Mouse (Mus musculus) lung, postnatal 36 days (tissue): Measurements from ENCODE around the gene Hspa12a.
"Not testable (repeated sequence)": the region's sequence is repeated elsewhere in the genome, so short reads cannot be mapped to it uniquely, and the experiment has no call there.

Experiments used
- DNase-seq: peaks from one replicate; pipeline ENCODE4 v3.0.0; 2022; ENCODE audit warnings: mixed read lengths

Gene Hspa12a

GRCm38 (mm10) chr19:58908018-58908417, 35.4 kb downstream of the Hspa12a start:
- DNase-seq = no peak

DNA sequence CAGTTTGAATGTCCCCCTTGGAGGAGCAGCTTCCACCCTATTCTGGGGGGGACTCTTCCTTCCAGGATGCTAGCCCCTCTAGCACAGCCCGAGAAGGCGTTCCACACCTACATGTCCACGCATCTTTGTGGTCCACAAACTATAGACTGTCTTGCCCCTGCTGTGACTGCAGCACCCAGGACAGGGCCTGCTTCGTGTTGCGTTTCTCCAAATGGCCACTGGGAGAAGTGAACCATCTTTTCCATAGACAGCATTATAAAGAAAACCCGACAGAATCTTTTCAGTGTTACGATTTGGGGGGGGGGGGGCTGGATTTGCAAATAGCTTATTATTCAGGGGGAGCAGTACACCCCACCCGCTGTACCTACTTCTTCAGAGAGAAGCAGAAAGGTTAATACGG, 36.8 kb downstream of the Hspa12a start:
- no peak for DNase-seq

DNA sequence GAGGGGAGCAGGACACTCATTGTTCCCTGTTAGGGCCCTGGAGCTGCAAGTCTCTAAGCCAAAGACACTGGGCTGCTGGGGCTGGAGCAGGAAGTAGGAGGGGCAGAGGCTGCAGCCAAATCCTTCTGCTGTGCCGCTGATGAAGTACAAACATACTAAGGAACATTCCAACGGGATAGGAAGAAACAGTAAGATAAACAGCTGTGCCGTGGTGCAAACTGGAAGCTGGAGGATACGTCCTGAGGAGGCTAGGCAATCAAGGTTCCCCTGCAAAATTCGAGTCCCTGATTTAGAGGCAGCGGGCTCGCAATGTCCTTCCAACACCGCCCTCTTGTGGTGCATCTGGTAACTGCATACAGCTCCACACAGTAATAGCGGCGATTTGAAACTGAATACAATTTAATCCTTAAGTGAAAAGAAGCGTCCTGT, 39.5 kb downstream of the Hspa12a start:
- peak; percentile 93 for DNase-seq

DNA sequence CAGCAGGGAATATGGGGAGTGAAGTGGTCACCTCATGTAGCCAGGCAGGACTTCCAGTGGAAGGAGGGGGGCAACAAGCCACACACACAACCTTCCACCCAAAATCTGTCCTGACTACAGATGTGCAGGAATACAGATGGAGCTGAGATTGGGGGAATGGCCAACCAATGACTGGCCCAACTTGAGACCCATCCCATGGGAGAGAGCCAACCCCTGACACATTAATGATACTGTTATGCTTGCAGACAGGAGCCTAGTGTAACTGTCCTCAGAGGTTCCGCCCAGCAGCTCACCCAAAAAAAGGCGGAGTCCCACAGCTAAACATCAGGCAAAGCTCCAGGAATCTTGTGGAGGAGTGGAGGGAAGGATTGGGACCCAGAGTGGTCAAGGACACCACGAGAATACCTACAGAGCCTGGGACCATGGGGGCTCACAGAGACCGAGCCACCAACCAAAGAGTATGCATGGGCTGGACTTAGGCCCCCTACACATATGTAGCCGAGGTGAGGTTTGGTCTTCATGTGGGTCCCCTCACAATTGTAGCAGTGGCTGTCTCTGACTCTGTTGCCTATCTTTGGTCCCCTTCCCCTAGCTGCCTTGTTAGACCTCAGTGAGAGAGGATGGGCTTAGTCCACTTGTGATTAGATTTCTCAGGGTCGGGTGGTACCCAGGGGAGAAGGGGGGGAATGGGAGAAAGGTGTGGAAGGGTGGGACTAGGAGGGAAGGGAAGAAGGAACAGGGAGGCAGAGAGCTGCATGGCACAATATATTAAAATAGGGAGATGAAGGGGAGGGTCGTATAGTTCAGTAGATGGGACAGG, 40.2 kb downstream of the Hspa12a start:
- no peak for DNase-seq

- DNase-seq = not testable (repeated sequence)
Observed at GRCm38 (mm10) chr19:58900471-58900870, 43.0 kb downstream of the Hspa12a start.

- no peak for DNase-seq
Observed at GRCm38 (mm10) chr19:58896216-58896615, 47.2 kb downstream of the Hspa12a start.

DNA sequence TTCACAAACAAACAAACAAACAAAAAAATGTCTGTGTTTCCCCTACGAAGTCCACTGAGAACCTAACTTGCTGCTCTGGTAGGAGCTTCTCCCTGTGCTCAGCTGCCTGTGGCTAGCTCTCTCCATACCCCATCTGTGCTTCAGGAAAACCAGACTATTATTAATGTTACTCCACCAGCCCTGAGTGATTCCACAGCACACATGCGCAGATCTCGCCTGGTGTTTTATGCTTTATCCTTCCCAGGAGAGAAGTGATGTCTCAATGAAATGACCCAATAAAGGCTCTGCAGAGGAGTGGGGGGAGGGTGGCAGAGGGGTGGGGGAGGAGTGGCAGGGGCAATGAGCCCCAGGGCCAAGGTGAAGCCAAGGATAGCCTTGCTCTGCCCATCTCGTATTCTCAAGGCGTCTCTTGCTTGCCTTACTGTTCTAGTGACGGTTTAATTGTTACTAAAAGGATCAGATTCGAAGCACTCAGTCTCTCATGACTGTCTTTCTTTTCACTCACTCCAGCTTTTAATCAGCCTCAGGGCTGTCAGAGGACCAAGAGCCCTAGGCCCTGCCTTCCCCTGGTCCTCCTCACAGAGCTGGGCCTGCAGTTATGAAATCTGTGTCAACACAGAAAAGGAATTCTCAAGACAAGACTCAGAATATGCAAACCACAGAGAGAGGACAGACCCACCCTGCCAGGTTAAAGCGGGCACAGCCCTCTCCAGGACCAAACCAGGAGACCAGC, 54.0 kb downstream of the Hspa12a start:
- DNase-seq = no peak

- DNase-seq = no peak
Observed at GRCm38 (mm10) chr19:58886467-58886866, 57.0 kb downstream of the Hspa12a start.

- no peak for DNase-seq
Observed at GRCm38 (mm10) chr19:58883451-58883850, 60.0 kb downstream of the Hspa12a start.

GRCm38 (mm10) chr19:58882336-58882735, 61.1 kb downstream of the Hspa12a start:
- DNase-seq = no peak

DNA sequence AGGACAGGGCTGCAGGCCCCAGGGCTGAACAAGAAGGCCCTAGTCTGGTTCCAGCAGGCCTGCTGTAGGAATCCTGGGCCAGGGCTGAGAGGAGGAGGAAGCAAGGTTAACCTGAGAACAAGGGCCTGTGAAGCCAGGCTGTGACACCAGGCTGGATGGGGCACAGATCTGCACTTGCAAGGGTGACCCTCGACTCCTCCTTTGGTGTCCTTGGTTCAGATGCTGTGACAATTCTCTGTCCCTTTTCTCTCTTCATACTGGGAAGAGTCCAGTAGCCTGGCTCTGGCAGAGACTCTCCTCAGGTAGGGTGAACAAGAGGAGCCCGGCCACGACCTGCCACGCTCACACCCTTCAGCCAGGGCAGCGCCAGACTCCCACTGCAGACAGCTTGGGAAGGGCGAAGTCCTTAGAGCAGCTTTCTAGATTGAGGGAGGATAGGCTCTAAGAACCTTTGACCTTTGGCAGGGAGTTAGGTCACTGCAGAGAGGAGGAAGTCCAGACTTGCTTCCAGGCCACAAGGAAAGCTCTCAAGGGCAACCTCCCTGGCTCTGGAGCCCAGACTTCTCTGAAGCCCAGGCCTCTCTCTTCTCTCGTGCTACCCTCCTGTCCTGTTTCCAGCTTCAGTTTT, 64.0 kb downstream of the Hspa12a start:
- peak; percentile 20 for DNase-seq

DNA sequence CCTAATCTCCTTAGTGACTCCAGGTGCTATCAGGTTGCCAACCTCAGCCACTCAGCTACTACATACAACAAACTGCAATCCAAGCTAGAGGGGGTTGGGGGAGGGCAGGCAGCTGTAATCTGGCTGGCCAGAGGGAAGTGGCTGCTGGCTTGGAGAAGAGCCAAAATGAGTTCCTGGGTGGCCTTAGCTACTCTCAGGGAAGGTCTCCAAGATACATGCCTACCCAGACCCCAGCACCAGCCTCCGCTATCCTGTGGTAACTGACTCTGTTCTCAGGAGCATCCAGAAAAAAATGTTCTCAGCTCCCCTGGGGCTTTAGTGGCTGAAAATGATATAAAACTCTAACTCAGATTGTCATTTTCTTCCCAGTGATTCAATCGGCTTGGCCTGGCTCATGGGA, 64.9 kb downstream of the Hspa12a start:
- DNase-seq = peak; percentile 56

GRCm38 (mm10) chr19:58873536-58873935, 69.9 kb downstream of the Hspa12a start:
- DNase-seq = no peak

- DNase-seq = no peak
Observed at GRCm38 (mm10) chr19:58872381-58873259, 70.8 kb downstream of the Hspa12a start.

DNA sequence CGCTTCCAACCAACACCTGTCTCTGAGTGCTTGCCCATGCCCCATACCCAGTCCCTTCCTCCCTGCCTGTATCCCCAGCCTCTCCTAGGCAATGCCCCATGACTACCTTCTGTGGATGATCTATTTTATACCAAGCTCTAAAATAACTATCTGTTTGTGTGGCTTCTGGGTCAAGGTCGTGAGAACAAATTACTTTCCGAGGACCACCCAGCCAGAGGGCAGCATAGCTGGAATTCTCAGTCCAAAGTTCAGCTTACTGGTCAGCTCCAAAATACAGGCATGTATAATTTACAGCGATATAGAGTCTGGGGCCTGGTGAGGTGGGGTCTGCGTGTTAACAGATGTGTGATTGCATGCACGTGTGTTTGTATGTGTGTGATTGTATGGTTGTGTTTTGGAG, 71.6 kb downstream of the Hspa12a start:
- DNase-seq = no peak

DNA sequence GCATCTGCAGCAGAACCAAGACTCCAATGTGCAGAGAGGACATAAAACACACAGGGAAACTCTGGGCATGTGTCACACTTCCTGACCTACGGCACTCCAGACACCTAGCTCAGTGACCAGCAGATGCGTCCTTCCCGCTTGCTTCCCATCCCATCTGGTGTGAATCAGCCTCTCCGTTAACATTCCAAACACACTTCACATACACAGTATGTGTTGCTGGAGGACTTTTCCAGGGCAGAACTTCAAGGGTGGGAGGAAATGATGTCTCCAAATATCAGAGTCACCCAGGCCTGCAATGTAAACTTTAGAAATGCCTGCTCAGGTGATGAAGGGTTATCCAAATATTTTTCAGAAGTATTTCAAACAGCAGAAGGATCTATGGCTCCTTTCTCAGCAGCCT, 76.8 kb downstream of the Hspa12a start:
- DNase-seq = no peak

GRCm38 (mm10) chr19:58865224-58865623, 78.2 kb downstream of the Hspa12a start:
- DNase-seq = no peak

- DNase-seq = no peak
Observed at GRCm38 (mm10) chr19:58864006-58864573, 79.4 kb downstream of the Hspa12a start.

GRCm38 (mm10) chr19:58861174-58861760, 82.2 kb downstream of the Hspa12a start:
- no peak for DNase-seq

DNA sequence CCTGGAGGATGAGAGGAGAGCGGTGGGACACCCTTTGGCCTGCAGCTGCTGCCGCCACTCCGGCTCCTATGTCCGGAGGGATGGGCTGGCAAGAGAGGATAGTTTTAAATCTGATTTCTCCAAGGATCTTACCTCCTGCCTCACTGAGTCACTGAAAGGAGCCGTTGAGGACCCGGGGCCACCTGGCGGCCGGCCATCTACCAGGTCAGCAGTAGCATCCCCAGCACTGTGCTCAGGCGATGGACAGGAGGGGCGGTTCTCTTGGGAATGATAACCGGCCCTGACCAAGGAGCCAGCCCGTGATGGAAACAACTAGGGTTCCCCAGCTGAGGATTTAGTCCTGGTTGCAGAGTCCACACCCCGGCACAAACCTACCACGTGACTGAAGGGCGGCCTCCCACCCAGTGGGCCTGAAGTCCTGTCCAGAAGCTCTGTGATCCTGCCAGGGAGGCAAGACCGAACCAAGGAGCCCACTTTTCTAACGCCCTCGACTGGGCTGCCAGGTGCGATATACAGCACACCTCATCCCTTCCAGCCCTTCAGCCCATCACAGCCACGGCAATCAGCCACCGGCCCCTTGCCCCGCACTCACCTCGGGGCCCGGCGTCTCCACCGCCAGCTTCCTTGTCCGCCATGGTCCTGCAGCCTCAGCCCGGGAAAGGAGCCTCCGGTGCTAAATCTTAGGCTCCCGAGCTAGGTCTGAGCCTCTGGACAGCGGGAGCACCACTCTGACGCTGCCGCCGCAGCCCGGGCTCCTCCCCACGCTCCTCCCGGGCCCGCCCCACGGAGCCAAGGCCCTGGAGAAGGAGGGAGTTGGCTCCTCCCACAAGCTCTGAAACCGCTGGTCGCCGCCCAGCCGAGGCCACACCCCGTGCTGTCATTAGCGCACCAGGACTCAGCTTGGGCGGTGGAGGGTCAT, 82.9 kb downstream of the Hspa12a start:
- DNase-seq = peak; percentile 94

DNA sequence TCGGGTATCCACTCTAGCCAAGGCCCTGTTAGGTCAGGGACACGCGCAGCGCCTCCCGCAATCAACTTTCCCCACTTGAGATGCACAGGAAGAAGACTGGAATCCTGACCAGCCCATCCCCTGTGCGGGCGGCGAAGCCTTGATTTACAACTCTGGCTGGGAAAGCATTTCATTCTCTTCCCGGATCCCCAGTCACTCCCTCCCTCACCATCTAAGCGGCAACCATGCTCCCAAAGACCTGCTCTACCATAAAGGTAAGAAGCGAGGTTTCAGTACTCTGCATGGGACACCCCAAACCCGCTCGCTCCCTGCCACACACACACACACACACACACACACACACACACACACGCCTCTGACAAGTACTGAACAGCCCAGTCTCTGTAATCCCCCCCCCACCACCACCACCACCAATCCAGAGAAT, 83.6 kb downstream of the Hspa12a start:
- no peak for DNase-seq
